Mouse (Mus musculus) ES-Bruce4 (cell line): Measurements from ENCODE around the gene Slc26a10. TPM values are rescaled to one million over a fixed set of nuclear protein-coding genes. Genes with fewer than 3 reads are reported as not detected.

Experiments used
- H3K27ac ChIP-seq: 2 replicates; pipeline ENCODE4 v1.5.1; 2012; ENCODE audit warnings: low read length, inconsistent platforms; ENCODE audit not compliant: insufficient read depth
- H3K27me3 ChIP-seq: 2 replicates; pipeline ENCODE4 v1.6.1; 2012; ENCODE audit warnings: mild to moderate bottlenecking, low read length, inconsistent platforms; ENCODE audit not compliant: control insufficient read depth, poor library complexity, insufficient read depth, severe bottlenecking
- H3K36me3 ChIP-seq: 2 replicates; pipeline ENCODE4 v1.6.1; 2012; ENCODE audit warnings: inconsistent platforms, mild to moderate bottlenecking, low read length, moderate library complexity; ENCODE audit not compliant: control insufficient read depth, poor library complexity, insufficient read depth, severe bottlenecking
- H3K4me1 ChIP-seq: one replicate; pipeline ENCODE4 v1.8.1; 2011; ENCODE audit warnings: low read length; ENCODE audit not compliant: control insufficient read depth, insufficient read depth
- H3K4me3 ChIP-seq: 2 replicates; pipeline ENCODE4 v1.5.1; 2011; ENCODE audit warnings: low read depth, mild to moderate bottlenecking, low read length
- H3K9ac ChIP-seq: 2 replicates; pipeline ENCODE4 v1.6.1; 2012; ENCODE audit warnings: low read depth, mild to moderate bottlenecking, inconsistent platforms; ENCODE audit not compliant: poor library complexity, severe bottlenecking
- H3K9me3 ChIP-seq: replicated peaks from 2 replicates; pipeline ENCODE4 v1.6.1; 2012; ENCODE audit warnings: mild to moderate bottlenecking, low read length, inconsistent platforms; ENCODE audit not compliant: control insufficient read depth, poor library complexity, insufficient read depth, severe bottlenecking
- CTCF ChIP-seq: IDR thresholded peaks from one replicate; pipeline ENCODE4 v1.8.1; 2011; ENCODE audit warnings: low read depth, low read length
- EP300 ChIP-seq: IDR thresholded peaks from 2 replicates; pipeline ENCODE4 v1.6.1; 2011; ENCODE audit warnings: low read depth, low read length; ENCODE audit not compliant: insufficient read depth
- POLR2A ChIP-seq: IDR thresholded peaks from one replicate; pipeline ENCODE4 v1.8.1; 2011; ENCODE audit warnings: low read length; ENCODE audit not compliant: insufficient read depth
- polyA plus RNA-seq: library from polyadenylated mRNA; stranded (reverse); fragments of >200 nt; gene quantifications from 2 replicates; pipeline ENCODE4 v1.2.4, GENCODE M21; 2011; ENCODE audit warnings: low read depth; ENCODE audit not compliant: missing spikeins, insufficient read depth, insufficient read length

Slc26a10 gene
- polyA plus RNA-seq, 1 experiment, result 24.6 TPM

DNA sequence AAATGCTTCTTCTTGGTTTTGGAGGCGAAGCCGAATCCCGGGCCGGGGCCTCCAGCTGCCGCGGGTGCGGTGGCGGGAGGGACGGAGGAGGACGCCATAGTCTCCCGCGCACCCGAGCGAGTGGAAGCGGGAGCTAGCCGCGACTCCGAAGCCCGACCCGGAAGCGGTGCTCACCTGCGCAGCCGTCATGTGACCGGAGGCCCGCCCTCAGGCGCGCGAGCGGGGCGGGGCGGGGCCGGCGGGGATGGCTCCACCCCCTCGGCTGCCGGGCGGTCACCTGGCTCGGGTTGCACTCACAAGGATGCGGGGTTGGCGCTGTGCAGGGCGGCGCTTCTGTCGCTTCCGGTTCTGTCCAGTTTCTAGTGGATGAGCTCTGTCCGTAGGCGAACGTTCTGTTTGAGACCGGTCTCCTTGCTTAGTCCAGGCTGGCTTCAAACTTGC is 31.0 kb upstream of the Slc26a10 start, which contains the start of gene Pip4k2c:
TSS of gene Pip4k2c (minus strand) at position 172 of the 441 bp plus-strand sequence.
- Histone ChIP-seq H3K9ac (peak within 1 kb of the TSS; percentile 82), H3K4me1 (peaks cover 6% of the 10 kb centered on the region), H3K27ac (peak within 1 kb of the TSS; percentile 79), H3K36me3 (peaks cover 8% of the 10 kb centered on the region; the same call in 1 of the 2 replicates), H3K9me3 (no peaks in the 10 kb centered on the region), H3K27me3 (no peaks in the 10 kb centered on the region), H3K4me3 (peak within 1 kb of the TSS; percentile 85)
- TF ChIP-seq POLR2A (peak; percentile 90), EP300 (no peak)

DNA sequence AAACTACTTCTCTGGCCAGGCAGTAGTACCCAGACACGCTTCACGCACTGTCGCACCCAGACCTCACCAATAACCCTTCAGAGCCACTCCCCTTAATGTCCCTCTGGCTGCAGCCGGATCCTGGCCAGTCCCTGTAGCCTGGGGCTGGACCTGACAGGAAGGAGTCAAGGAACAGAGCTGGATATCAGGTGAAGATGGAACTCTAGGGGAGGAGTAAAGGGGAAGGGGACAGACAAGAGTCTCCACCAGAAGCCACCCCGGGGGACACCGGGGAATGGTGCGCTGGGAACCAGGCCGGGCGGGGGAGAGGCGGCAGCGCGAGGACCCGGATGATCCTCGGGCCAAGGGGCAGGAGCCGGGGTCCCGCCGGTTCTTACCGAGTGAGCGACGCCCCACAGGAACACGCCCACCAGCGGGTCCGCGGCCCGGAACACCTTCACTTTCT is 30.5 kb upstream of the Slc26a10 start:
- no peak for TF ChIP-seq EP300
- TF ChIP-seq POLR2A, result no peak
- no peak for TF ChIP-seq CTCF
- peaks cover 8% of the 10 kb centered on the region; the same call in 1 of the 2 replicates for H3K36me3 ChIP-seq
- no peak overlapping the region for H3K27ac ChIP-seq

GRCm38 (mm10) chr10:127209928-127210570 is 29.6 kb upstream of the Slc26a10 start:
- TF ChIP-seq CTCF (no peak), EP300 (no peak), POLR2A (no peak)
- peaks cover 16% of the 10 kb centered on the region for H3K36me3 ChIP-seq
- no peaks in the 10 kb centered on the region for H3K27me3 ChIP-seq
- peak overlapping the region; percentile 82 for H3K9ac ChIP-seq
- peak overlapping the region; percentile 82 for H3K4me3 ChIP-seq
- no peaks in the 10 kb centered on the region for H3K9me3 ChIP-seq
- no peak overlapping the region for H3K27ac ChIP-seq
- H3K4me1 ChIP-seq, result peaks cover 6% of the 10 kb centered on the region

More for the DNA sequence above, 30.5 kb upstream of the Slc26a10 start:
- Histone ChIP-seq H3K4me3 (peak overlapping the region; percentile 82), H3K9me3 (no peaks in the 10 kb centered on the region), H3K4me1 (peaks cover 6% of the 10 kb centered on the region), H3K27me3 (no peaks in the 10 kb centered on the region), H3K9ac (peak overlapping the region; percentile 82)

DNA sequence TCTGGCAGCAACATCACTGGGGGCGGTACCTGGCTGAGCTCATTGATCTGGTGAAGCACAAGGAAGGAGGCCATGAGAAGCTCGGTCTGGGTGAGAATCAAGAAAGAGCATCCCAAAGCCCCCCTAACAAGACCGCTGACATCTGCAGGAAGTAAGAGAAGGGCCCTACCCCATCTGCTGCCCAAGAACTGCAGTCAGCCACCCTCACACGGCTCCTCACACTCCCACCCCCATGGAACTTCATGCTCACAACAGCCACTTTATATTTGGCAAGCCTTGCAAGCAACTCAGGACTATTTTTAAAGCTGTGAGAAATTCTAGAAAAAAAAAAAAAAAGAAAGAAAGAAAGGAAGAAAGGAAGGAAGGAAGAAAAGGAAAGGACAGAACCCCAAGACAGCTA is 28.5 kb upstream of the Slc26a10 start:
- H3K4me1 ChIP-seq, result peaks cover 4% of the 10 kb centered on the region
- H3K9ac ChIP-seq, result no peak overlapping the region
- H3K27me3 ChIP-seq, result no peaks in the 10 kb centered on the region
- no peak overlapping the region for H3K4me3 ChIP-seq
- TF ChIP-seq EP300, result no peak
- no peak for TF ChIP-seq CTCF
- TF ChIP-seq POLR2A, result no peak
- H3K36me3 ChIP-seq, result peaks cover 20% of the 10 kb centered on the region
- no peak overlapping the region for H3K27ac ChIP-seq
- no peaks in the 10 kb centered on the region for H3K9me3 ChIP-seq

DNA sequence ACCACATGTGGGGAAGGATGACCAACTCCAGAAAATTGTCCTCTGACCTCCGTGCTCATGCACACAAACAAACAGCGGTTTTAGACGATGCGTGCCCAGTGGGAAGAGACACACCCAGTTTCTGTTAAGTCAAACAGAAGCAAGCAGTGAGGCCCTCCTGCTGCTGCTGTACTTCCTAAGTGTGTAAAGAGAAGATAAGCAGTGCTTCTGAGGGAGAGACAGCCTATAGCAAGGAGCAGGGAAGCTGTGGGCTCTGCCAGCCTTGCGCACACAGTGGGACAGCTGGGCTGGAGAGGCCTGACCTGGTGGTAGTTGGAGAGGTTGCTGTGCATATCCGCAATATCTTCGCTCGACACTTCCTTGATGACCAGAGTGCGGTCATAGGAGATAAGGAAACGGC is 24.9 kb upstream of the Slc26a10 start:
- Histone ChIP-seq H3K9me3 (no peaks in the 10 kb centered on the region), H3K27me3 (no peaks in the 10 kb centered on the region), H3K27ac (no peak overlapping the region), H3K9ac (no peak overlapping the region), H3K4me1 (peaks cover under 1% of the 10 kb centered on the region), H3K4me3 (no peak overlapping the region), H3K36me3 (peaks cover 22% of the 10 kb centered on the region)
- TF ChIP-seq POLR2A (no peak), EP300 (no peak), CTCF (no peak)

GRCm38 (mm10) chr10:127204589-127204988 is 24.1 kb upstream of the Slc26a10 start:
- Histone ChIP-seq H3K9me3 (no peaks in the 10 kb centered on the region), H3K4me3 (no peak overlapping the region), H3K27ac (no peak overlapping the region), H3K9ac (no peak overlapping the region), H3K4me1 (no peaks in the 10 kb centered on the region), H3K36me3 (peaks cover 22% of the 10 kb centered on the region), H3K27me3 (no peaks in the 10 kb centered on the region)
- no peak for TF ChIP-seq CTCF
- no peak for TF ChIP-seq EP300
- TF ChIP-seq POLR2A, result no peak
